Mouse (Mus musculus): Measurements from ENCODE around the gene AF366264.
"Not testable (repeated sequence)": the region's sequence is repeated elsewhere in the genome, so short reads cannot be mapped to it uniquely, and the experiment has no call there.

Gene AF366264

DNA sequence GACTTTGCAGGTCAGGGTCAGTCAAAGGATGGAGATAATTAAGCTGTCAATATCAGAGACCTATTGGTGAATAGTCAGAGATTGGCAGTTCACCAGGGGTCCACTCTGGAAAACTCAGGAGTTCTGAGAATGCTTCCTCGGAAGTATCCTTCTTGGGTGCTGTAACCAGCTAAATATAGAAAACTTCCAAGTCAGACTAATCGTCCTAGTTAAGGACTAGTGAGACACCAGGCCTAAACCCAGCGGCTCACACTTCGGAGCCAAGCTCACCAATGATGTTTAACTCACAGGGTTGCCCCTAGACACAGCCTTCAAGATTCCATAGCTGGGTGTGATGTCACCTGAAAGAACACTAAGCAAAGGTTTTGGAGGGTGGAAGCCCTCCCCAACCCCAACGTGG is at the start of gene AF366264:
Gene AF366264 (minus strand): TSS at position 101 of the 400 bp plus-strand sequence.
- DNase-seq (ENCODE audit: low spot score in 2 of 2), result not testable (repeated sequence)

DNA sequence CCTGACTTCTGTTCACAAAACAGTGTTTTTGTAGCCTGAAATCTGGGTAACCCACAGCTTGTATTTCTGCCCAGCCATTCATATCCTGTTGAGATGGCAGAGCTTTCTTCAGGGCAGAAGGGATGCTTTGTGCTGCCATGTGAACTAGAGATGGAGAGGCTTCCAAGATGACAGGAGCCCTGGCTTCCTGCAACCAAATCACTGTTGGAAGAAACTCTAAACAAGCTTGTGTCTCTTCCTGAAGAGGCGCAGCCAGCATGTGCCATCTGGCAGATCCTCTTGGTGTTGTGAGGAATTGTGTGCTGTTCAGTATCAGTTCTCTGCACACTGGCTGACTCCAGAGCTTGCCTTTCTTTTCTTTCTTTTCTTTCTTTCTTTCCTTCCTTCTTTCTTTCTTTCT is 5.1 kb upstream of the AF366264 start:
- not testable (repeated sequence) for DNase-seq (ENCODE audit: low spot score in 2 of 2)

DNA sequence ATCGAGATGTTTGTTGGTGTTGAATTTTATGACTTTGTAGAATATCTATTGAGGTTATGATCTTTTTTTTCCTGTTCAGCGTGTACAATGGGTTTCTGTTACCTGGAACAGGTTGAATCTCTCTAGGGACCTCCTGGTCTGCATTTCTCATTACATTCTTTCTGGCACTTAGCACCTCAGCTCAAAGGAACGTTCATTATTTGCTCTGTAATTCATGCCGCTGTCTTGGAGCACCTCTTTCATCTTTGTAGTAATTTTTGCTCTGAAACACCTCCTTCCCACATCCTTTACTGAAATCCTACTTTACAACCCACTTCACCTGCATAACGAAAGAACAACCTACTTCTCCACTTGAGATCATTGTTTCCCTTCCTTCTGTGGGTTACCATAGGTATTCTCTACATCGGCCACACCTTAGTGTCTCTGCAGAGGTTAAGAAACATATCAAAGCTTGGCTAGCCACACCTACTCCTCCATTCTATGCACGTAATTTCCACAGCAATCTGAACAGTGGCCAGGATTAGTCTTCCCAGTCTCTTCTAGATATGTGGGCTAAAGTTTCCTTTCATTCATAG is 9.5 kb downstream of the AF366264 start:
- DNase-seq (ENCODE audit: low spot score in 2 of 2), result no peak

DNA sequence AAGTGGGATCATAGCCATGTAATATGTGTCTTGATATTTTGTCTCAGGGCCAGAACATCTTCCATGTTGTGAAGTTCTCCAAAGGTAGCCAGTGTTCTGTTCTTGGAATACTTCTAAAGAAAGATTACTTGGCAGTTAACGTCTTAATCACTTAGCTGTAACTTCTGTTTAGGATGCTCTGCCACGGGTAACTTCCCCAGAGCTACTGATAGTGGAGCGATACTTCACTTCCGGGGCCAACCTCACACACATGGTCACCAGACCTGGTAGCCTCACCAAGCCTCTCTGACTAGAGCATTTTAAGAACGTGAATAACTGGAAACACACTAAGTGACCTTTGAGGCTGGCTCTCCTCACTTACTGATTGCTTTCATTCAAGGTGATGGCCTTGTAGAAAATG is 38.6 kb downstream of the AF366264 start:
- no peak for DNase-seq (ENCODE audit: low spot score in 2 of 2)

DNA sequence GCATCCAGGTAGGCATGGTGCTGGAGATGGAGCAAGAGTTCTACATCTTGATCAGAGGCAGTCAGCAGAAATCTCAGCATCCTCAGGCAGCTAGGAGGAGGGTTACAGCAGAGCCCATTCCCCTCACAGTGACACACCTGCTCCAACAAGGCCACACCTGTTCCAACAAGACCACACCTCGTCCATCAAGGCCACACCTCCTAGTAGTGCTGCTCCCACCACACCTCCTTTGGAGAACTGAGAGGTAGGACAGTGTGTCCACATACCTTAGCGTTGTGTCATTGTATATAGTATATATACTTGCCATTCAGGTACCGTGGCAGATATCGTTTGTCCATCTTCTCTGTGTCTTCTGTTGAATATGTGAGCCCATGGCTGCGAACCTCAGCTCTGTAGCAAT is 40.5 kb downstream of the AF366264 start:
- DNase-seq (ENCODE audit: low spot score in 2 of 2), result no peak

DNA sequence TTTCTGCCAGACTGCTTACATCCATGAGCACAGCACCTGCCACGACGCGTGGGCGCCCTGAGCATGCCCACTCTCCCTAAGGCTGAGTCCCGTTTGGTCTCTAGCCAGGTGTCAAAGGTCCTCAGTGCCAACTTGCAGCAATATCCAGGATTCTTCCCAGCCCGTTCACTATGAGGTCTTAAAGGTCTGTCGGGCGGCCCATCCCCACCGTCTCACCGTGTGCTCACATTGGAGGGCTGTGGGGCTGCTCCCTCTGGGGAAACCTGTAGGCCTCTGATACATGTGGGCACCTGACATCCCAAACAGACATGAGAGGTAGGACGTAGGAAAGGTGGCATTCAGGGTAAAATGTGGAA is 44.5 kb downstream of the AF366264 start:
- DNase-seq (ENCODE audit: low spot score in 2 of 2), result no peak

DNA sequence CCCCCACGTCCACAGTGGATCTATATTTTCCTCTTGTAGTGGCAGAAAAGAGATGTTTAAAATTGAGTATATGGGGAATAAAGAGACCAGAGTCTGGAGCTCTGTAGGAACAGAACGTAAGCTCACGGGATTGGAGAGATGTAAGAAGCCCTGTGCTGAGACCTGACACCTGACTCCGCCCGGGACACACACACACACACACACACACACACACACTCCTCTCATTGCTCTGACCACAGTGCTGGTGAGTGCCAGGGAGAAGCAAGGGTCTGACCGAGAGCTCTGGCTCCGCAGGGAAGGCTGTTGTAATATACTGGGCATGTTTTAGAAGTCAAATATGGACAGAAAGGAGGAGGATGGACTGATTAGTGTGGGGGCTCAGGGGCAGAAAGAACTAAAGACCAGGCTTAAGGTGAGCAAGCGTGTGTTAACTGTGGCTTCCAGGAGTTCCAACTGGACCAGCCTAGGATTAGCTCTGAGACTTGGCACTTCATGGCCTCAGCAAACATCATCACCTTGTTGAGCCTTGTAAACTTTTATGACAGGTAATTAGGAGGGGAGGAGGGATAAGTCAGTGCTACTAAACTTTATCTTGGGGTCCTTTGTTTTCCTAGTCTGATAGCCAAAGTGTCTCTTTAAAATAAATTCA is 45.0 kb downstream of the AF366264 start:
- DNase-seq (ENCODE audit: low spot score in 2 of 2), result no peak

DNA sequence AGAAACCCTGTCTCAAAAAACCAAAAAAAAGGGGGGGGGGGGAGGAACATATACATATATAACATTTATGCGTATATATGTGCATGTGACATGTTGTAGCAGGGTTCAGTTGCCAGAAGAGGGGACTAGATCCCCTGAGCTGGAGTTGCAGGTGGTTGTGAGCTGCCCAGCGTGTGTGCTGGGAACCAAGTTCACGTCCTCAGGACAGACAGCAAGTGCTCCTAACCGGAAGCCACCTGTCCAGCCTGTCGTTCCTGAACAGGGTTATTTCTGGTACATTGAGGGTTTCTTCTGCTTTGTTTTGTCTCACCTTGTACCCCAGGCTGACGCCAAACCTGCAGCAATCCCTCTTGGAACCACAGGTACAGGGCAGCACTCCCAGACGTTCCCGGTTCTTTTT is 48.6 kb downstream of the AF366264 start:
- no peak for DNase-seq (ENCODE audit: low spot score in 2 of 2)

DNA sequence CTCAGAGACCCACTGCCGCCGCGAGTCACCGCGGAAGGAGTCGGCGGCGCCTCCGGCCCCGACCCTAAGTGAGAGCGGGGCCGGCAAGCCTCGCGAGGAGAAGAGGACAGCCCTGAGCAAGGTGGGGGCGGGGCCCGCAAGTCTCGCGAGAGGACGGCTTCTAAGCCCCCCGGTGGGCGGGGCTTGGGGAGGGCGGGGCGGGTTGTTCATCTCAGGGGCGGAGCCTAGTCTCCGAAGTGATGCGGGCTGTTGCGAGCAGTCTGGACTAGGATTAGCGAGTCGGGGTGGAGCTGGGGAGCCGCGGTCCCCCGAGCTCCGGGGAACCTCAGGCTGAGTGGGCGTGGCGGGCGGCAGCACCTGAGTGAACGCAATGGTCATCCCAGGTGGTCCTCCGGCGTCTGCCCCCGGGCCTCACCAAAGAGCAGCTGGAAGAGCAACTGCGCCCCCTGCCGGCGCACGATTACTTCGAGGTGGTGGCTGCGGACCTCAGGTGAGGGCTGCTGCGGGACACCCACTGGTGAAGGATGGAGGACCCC is 52.4 kb downstream of the AF366264 start:
- DNase-seq (ENCODE audit: low spot score in 2 of 2), result peak; percentile 83 to 94

DNA sequence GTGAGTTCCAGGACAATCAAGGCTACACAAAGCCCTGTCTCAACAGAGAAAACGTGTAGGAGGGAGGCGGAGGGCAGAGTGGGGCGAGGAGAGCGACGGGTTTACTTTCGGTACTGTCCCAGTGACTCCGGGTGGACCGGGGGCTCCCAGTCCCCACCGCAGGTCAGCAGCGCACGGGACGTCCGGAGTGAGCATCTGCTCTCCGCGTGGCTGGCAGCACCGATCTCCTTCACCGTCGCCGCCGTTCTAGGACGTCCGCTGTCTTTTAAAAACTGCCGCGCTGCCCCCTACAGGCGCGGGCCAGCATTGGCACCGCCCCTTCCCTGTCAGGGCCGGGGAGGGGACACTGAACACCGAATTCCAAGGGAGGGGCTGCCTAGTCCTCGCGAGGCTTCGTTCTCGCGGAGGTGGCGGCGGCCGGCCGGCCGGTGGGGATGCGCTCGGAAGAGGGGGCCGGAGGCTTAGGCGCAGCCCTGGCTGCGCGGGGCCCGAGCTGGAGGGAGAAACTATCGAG is 52.9 kb downstream of the AF366264 start, which contains the start of gene Upf3a:
Gene Upf3a (plus strand): TSS at position 366 of the 514 bp plus-strand sequence.
- DNase-seq (ENCODE audit: low spot score in 2 of 2), result peak; percentile 82 to 85

All from frontal cortex, postnatal 14 days (tissue).